Mouse (Mus musculus) spleen, postnatal 0 days (tissue): Measurements from ENCODE around the gene BC016579. TPM values are rescaled to one million over a fixed set of nuclear protein-coding genes. Genes with fewer than 3 reads are reported as not detected.

Experiments
- polyA plus RNA-seq: library from polyadenylated mRNA; unstranded; fragments of >200 nt; fragmentation: Nextera tagmentation; extraction: Ambion mirVana; gene quantifications from 2 replicates; pipeline ENCODE4 v1.2.1, GENCODE M21; 2015

The BC016579 gene
- 0.30 and 0.36 TPM in 2 replicates for polyA plus RNA-seq

GRCm38 (mm10) chr16:45653934-45654332 is at the start of gene BC016579:
TSS of gene BC016579 (minus strand) at chr16:45654068.

GRCm38 (mm10) chr16:45693558-45693957 is 39.7 kb upstream of the BC016579 start, which contains the start of gene Tmprss7:
TSS of gene Tmprss7 (minus strand) at chr16:45693658.

GRCm38 (mm10) chr16:45610267-45610666 is 43.6 kb downstream of the BC016579 start, which contains the start of gene Gcsam:
TSS of gene Gcsam (plus strand) at chr16:45610380.

Other genes with a start within 250 kb of the BC016579 start
- 69.9 and 79.3 TPM in 2 replicates for gene Cd200, start 245.0 kb downstream of the BC016579 start, polyA plus RNA-seq
- gene Gm609, start 161.1 kb downstream of the BC016579 start, polyA plus RNA-seq, result not detected in 2 replicates
- not detected in 2 replicates for gene Gm17783, start 122.0 kb downstream of the BC016579 start, polyA plus RNA-seq
- not detected in 2 replicates for gene Slc9c1, start 118.8 kb downstream of the BC016579 start, polyA plus RNA-seq
- 3.7 and 5.3 TPM in 2 replicates for gene Gcsam, start 43.7 kb downstream of the BC016579 start, polyA plus RNA-seq
- 0.11 and 0.19 TPM in 2 replicates for gene Tmprss7, start 39.6 kb upstream of the BC016579 start, polyA plus RNA-seq
- gene Tagln3, start 70.5 kb upstream of the BC016579 start, polyA plus RNA-seq, result 0.34 and 0.41 TPM in 2 replicates
- 23.7 and 24.9 TPM in 2 replicates for gene Abhd10, start 88.9 kb upstream of the BC016579 start, polyA plus RNA-seq